Mouse (Mus musculus) small intestine, adult 2 months (tissue): ENCODE results near the gene Rnf225. TPM values are rescaled to one million over a fixed set of nuclear protein-coding genes. Genes with fewer than 3 reads are reported as not detected.

Source experiments
- H3K27ac ChIP-seq: fragments of 200-500 bp; 2 replicates; pipeline ENCODE4 v1.5.1; 2012; ENCODE audit warnings: low read depth, low read length, control low read depth, inconsistent platforms; ENCODE audit not compliant: insufficient read depth
- H3K27me3 ChIP-seq: fragments of 200-500 bp; 2 replicates; pipeline ENCODE4 v1.6.1; 2012; ENCODE audit warnings: mild to moderate bottlenecking, moderate library complexity, low read length, inconsistent platforms; ENCODE audit not compliant: control insufficient read depth, insufficient read depth
- H3K36me3 ChIP-seq: fragments of 200-500 bp; 2 replicates; pipeline ENCODE4 v1.6.1; 2012; ENCODE audit warnings: mild to moderate bottlenecking, low read length, control low read depth, inconsistent platforms; ENCODE audit not compliant: control insufficient read depth, insufficient read depth
- H3K4me1 ChIP-seq: fragments of 200-500 bp; 2 replicates; pipeline ENCODE4 v1.6.1; 2012; ENCODE audit warnings: low read length, inconsistent platforms, mixed read lengths; ENCODE audit not compliant: control insufficient read depth, insufficient read depth, insufficient read length
- H3K4me3 ChIP-seq: fragments of 200-500 bp; 2 replicates; pipeline ENCODE4 v1.5.1; 2012; ENCODE audit warnings: low read depth, mild to moderate bottlenecking, control low read depth, inconsistent platforms, low read length, moderate library complexity
- CTCF ChIP-seq: fragments of 200-500 bp; IDR thresholded peaks from 2 replicates; pipeline ENCODE4 v1.5.1; 2012; ENCODE audit warnings: low read depth, mild to moderate bottlenecking, control low read depth, inconsistent platforms, low read length, moderate library complexity, mixed read lengths; ENCODE audit not compliant: insufficient replicate concordance, insufficient read length; ENCODE audit errors: extremely low read depth
- POLR2A ChIP-seq: fragments of 200-500 bp; IDR thresholded peaks from 2 replicates; pipeline ENCODE4 v1.6.1; 2012; ENCODE audit warnings: low read depth, mild to moderate bottlenecking, control low read depth, inconsistent platforms, low read length, moderate library complexity
- WGBS: fragments of 180-500 bp; shearing (Covaris S2); methylation state at CpG from one replicate; pipeline ENCODE4 v1.1.7; 2018; 5-methylcytosine and 5-hydroxymethylcytosine counted together
- polyA plus RNA-seq: library from polyadenylated mRNA; depleted of rRNA; stranded (reverse); fragments of >200 nt; gene quantifications from 2 replicates; pipeline ENCODE4 v1.2.3, GENCODE M21; 2012

Rnf225 gene
- polyA plus RNA-seq, 1 experiment, result 0.41 TPM

DNA sequence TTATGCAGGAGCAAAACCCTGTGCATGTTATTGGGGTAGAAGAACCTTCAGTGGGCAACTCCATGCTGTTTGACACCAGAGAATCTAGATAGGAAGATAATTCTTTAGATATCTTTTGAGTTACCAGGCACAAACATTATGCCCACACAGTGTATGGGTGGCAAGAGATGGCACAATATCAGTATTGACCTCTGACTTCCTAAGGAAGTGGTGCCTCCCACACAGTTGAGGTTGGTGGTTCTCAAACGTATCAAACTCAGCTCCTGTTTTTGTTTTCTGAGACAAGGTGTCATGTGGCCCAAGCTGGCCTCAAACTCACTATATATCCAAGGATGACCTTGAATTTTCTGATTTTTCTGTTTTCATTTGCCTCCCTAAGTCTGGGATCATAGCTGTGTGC, 35.9 kb upstream of the Rnf225 start:
- no peaks in the 10 kb centered on the region for H3K4me1 ChIP-seq
- no peak overlapping the region for H3K27ac ChIP-seq
- H3K27me3 ChIP-seq, result no peaks in the 10 kb centered on the region
- H3K36me3 ChIP-seq, result peaks cover 2% of the 10 kb centered on the region; the same call in 1 of the 2 replicates
- WGBS, result 62% methylated on average over 1 of the region's 1 CpGs
- H3K4me3 ChIP-seq, result no peak overlapping the region
- no peak for TF ChIP-seq CTCF
- no peak for TF ChIP-seq POLR2A

DNA sequence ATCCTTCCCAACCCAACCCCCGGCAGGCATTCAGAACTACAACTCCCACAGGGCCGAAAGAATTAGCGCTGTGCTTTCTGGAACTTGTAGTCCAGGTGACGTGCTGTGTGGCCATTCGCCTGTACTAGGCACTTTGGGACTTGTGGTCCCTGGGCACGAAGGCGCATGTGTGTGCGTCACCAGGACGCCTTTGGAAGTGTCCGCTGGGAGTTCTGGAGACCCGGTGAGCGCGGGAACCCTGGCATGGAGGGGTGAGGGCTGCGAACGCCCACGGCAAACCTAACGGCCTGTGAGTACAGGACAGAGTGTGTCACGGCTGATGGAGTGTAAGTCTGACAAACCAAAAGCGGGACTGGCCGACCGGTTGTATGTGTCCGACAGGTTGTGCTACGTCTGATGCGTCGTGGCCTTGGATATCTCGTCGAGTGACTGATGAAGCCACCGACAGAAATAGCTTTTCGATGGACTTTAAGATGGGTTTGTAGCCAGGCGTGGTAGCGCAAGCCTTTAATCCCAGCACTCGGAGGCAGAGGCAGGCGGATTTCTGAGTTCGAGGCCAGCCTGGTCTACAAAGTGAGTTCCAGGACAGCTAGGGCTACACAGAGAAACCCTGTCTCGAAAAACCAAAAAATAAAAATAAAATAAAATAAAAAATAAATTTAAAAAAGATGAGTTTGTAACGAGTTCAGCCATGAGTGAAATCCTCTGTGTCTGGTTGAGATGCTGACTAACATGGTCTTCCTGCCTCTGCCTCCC, 29.4 kb upstream of the Rnf225 start, which contains the start of gene Zscan22:
Zscan22 (plus strand) TSS at position 161 of the 756 bp plus-strand sequence.
- H3K36me3 ChIP-seq, result no peaks in the 10 kb centered on the region
- H3K27ac ChIP-seq, result peak within 1 kb of the TSS; percentile 7; the same call in 1 of the 2 replicates
- H3K4me1 ChIP-seq, result no peaks in the 10 kb centered on the region
- peak within 1 kb of the TSS; percentile 97 for H3K4me3 ChIP-seq
- H3K27me3 ChIP-seq, result no peaks in the 10 kb centered on the region
- WGBS, result 3% methylated on average over 36 of the region's 36 CpGs
- TF ChIP-seq POLR2A, result no peak
- TF ChIP-seq CTCF, result no peak

DNA sequence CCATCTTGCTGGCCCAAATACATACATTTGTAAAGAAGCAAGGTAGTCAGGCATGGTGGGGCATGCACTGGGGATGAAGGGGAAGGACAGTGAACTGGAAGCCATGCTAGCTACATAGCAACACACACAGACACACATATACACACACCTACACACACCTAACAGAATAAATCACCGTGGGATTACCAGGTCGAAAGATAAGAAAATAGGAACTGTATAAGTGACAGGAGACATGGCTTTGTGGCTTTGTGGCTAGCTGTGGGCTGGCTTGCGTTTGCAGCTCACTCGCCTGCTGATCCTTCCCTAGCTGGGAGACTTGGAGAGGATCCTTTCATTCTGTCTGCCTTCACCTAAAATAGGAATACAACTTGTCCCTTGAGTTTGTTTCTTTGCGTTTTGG, 25.7 kb upstream of the Rnf225 start:
- no peaks in the 10 kb centered on the region for H3K27me3 ChIP-seq
- H3K27ac ChIP-seq, result no peak overlapping the region
- H3K4me1 ChIP-seq, result no peaks in the 10 kb centered on the region
- WGBS, result 81% methylated on average over 5 of the region's 5 CpGs
- H3K36me3 ChIP-seq, result peaks cover 7% of the 10 kb centered on the region; the same call in 1 of the 2 replicates
- no peak overlapping the region for H3K4me3 ChIP-seq
- no peak for TF ChIP-seq CTCF
- no peak for TF ChIP-seq POLR2A

DNA sequence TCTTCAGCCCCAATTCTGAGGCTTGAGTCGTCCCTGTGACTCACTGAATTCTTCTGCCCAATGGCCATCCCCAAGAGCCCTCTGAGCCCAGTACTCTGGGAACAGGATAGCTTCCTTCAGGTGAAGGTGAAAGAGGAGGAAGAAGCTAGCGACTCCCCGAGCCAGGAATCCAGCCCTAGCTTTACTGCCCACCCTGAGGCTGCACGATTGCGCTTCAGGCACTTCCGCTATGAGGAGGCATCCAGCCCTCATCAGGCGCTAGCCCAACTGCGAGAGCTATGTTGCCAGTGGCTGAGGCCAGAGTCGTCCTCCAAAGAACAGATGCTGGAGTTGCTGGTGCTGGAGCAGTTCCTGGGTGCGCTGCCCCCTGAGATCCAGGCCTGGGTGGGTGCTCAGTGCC, 23.6 kb upstream of the Rnf225 start:
- TF ChIP-seq POLR2A, result no peak
- no peak for TF ChIP-seq CTCF
- Histone ChIP-seq H3K4me1 (no peaks in the 10 kb centered on the region), H3K4me3 (peak overlapping the region; percentile 29; the same call in 1 of the 2 replicates), H3K36me3 (peaks cover 15% of the 10 kb centered on the region), H3K27me3 (no peaks in the 10 kb centered on the region), H3K27ac (no peak overlapping the region)
- WGBS, result 71% methylated on average over 10 of the region's 10 CpGs

DNA sequence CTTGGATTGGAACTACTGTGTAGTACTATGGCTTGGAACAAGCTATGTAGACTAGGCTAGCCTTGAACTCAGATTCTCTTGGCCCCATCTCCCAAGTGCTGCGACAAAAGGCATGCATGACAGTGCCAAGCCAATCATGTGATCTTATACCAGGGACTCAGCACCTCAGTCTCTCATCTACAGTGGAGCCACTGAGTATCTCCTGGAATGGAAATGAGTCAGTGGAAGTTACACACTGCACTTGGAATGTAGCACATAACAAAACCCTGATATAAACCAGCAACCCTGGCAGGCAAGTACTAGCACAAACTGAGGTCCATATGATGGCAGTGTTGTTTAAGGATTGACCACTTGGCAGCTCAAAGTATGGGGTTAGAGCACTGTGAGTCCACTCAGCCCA, 22.1 kb upstream of the Rnf225 start:
- 83% methylated on average over 1 of the region's 1 CpGs for WGBS
- H3K4me1 ChIP-seq, result peaks cover 2% of the 10 kb centered on the region; the same call in 1 of the 2 replicates
- H3K27me3 ChIP-seq, result no peaks in the 10 kb centered on the region
- H3K27ac ChIP-seq, result no peak overlapping the region
- peaks cover 15% of the 10 kb centered on the region for H3K36me3 ChIP-seq
- TF ChIP-seq CTCF (no peak), POLR2A (no peak)
- no peak overlapping the region for H3K4me3 ChIP-seq

DNA sequence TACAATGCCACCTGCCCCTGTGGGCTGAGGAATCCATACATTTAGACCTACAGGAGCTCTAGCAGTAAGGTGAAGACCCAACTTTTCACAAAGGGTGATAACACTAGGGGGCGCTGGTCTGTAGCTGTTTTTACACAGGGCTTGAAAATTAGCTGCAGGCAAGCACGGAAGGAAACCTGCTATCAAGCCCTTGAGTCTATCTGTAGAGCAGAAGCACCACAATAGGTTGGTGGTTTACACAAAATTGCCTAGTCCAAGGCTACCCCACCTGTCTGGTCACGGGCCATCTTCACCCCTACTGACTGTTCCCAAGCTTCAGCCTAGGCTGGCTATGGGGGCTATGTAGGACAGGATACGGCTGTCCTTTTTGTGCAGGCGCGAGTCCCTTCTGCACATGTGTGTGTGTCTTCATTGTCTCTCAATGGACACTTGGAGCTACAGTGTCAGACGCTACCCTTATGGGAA, 17.7 kb upstream of the Rnf225 start:
- peaks cover 2% of the 10 kb centered on the region; the same call in 1 of the 2 replicates for H3K4me1 ChIP-seq
- H3K27me3 ChIP-seq, result no peaks in the 10 kb centered on the region
- H3K36me3 ChIP-seq, result peaks cover 15% of the 10 kb centered on the region
- 31% methylated on average over 7 of the region's 7 CpGs for WGBS
- H3K27ac ChIP-seq, result peak overlapping the region; percentile 93
- peak; percentile 63; the same call in 1 of the 2 replicates for TF ChIP-seq CTCF
- no peak for TF ChIP-seq POLR2A
- peak overlapping the region; percentile 77 for H3K4me3 ChIP-seq

DNA sequence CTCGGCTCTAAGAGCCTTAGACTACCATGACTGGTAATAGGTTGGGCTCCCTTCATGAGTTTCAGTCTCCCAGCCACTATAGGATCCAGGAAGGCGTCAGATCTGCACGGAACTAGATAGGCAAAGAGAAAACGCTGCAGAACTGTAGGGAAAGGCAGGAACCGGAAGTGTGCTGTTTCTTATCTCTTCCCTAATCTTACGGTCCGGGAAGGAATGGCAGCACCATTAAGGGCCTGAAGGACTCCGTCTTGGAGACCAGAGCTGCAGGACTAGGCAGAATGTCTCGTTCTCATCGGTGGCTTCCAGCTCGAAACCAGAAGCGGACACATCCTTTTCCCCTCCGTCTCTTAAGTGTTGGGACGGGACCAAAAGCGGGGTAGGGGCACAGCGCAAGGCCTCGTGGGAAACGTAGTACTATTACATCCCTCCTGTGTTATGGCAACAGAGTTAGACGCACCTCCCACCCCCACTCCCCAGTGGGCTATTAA, 17.0 kb upstream of the Rnf225 start:
- no peaks in the 10 kb centered on the region for H3K27me3 ChIP-seq

More for the DNA sequence above, 17.0 kb upstream of the Rnf225 start:
- Histone ChIP-seq H3K27ac (peak overlapping the region; percentile 93), H3K36me3 (peaks cover 14% of the 10 kb centered on the region), H3K4me1 (peaks cover 2% of the 10 kb centered on the region; the same call in 1 of the 2 replicates), H3K4me3 (peak overlapping the region; percentile 77)
- 1% methylated on average over 19 of the region's 19 CpGs for WGBS
- peak; percentile 49; the same call in 1 of the 2 replicates for TF ChIP-seq POLR2A
- TF ChIP-seq CTCF, result no peak
